Mouse (Mus musculus) ES-E14 (cell line): ENCODE measurements around the gene Adamts17. TPM values are rescaled to one million over a fixed set of nuclear protein-coding genes. Genes with fewer than 3 reads are reported as not detected.

Experiments
- DNase-seq: peaks from one replicate; pipeline ENCODE4 v3.0.0-alpha.2; 2013; ENCODE audit warnings: low read depth, low spot score
- H3K27ac ChIP-seq: 2 replicates; pipeline ENCODE4 v1.5.1; 2012; ENCODE audit warnings: low read depth, mild to moderate bottlenecking, low read length, moderate library complexity, mixed read lengths; ENCODE audit not compliant: poor library complexity, insufficient read depth, severe bottlenecking
- H3K36me3 ChIP-seq: 2 replicates; pipeline ENCODE4 v1.6.1; 2012; ENCODE audit warnings: mild to moderate bottlenecking, low read length, moderate library complexity, mixed read lengths; ENCODE audit not compliant: control insufficient read depth, poor library complexity, insufficient read depth, severe bottlenecking
- H3K4me1 ChIP-seq, 2 experiments: fragments of 150-350 bp in 1 of 2; sonication (generic) in 1 of 2; 2 replicates each; pipeline ENCODE4 v1.6.1; 2012; ENCODE audit warnings: low read length in 2 of 2, mild to moderate bottlenecking in 1 of 2, mixed read lengths in 1 of 2; ENCODE audit not compliant: control insufficient read depth in 2 of 2, insufficient read depth in 2 of 2, poor library complexity in 1 of 2
- H3K4me3 ChIP-seq, 2 experiments: fragments of 150-350 bp in 1 of 2; sonication (generic) in 1 of 2; 2 replicates each; pipeline ENCODE4 v1.5.1; 2012; ENCODE audit warnings: low read length in 2 of 2, low read depth in 1 of 2, mild to moderate bottlenecking in 1 of 2, mixed read lengths in 1 of 2; ENCODE audit not compliant: insufficient read depth in 1 of 2, poor library complexity in 1 of 2, severe bottlenecking in 1 of 2
- H3K9ac ChIP-seq: 2 replicates; pipeline ENCODE4 v1.6.1; 2012; ENCODE audit warnings: low read depth, mild to moderate bottlenecking, low read length, mixed read lengths; ENCODE audit not compliant: poor library complexity, insufficient read depth, severe bottlenecking
- H3K9me3 ChIP-seq: fragments of 150-350 bp; sonication (generic); 2 replicates; pipeline ENCODE4 v1.6.1; 2012; ENCODE audit warnings: low read depth, mild to moderate bottlenecking, low read length; ENCODE audit not compliant: control insufficient read depth, insufficient read depth
- CHD2 ChIP-seq: IDR thresholded peaks from 2 replicates; pipeline ENCODE4 v1.6.1; 2014; ENCODE audit warnings: mild to moderate bottlenecking, low read depth, low read length, inconsistent platforms
- HCFC1 ChIP-seq: IDR thresholded peaks from 2 replicates; pipeline ENCODE4 v1.6.1; 2012; ENCODE audit warnings: low read length, inconsistent platforms, borderline replicate concordance; ENCODE audit not compliant: insufficient read depth
- MAFK ChIP-seq: IDR thresholded peaks from 2 replicates; pipeline ENCODE4 v1.6.1; 2014; ENCODE audit warnings: mild to moderate bottlenecking, low read depth, low read length, inconsistent platforms; ENCODE audit not compliant: insufficient read depth
- ZC3H11A ChIP-seq: IDR thresholded peaks from 2 replicates; pipeline ENCODE4 v1.6.1; 2012; ENCODE audit warnings: low read depth, mild to moderate bottlenecking, inconsistent platforms, low read length, borderline replicate concordance
- ZNF384 ChIP-seq: IDR thresholded peaks from 2 replicates; pipeline ENCODE4 v1.6.1; 2012; ENCODE audit warnings: low read depth, low read length, inconsistent platforms
- in situ Hi-C, 2 experiments: fragments of 600-800 bp; cut with MboI; formaldehyde crosslinking; loops; one replicate each; pipeline ENCODE4 v1.15.1; 2025; ENCODE audit warnings: low sequenced_read_pairs in 2 of 2, inconsistent platforms in 1 of 2; ENCODE audit not compliant: unreplicated experiment in 2 of 2
- total RNA-seq: library from RNA; depleted of rRNA; stranded (reverse); fragments of 300-350 nt; gene quantifications from 2 replicates; pipeline ENCODE4 v1.2.3, GENCODE M21; 2012

The Adamts17 gene
- total RNA-seq, 1 experiment: 2.0 TPM

DNA sequence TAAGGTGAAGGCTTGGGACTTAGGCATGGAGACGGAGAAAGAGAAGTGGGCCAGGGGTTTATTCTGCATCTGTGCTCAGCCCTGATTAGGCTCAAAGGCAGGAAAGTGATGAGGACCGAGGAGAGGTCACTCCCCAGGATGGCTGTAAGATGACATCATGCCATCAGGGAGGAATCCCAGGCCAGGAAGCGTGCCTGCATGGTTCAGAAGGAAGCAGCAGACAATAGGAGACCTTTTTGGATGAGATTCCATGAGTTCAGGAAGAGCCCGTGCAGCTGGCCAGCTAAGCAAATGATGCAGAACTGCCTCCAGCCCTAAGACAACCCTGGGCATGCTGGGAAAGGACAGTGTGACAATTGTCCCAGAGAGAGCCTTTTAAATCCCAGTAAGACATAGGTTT, 93.7 kb downstream of the Adamts17 start:
- Histone ChIP-seq H3K4me3 (no peak overlapping the region), H3K36me3 (no peaks in the 10 kb centered on the region), H3K9me3 (no peaks in the 10 kb centered on the region), H3K27ac (no peak overlapping the region), H3K4me1 (no peaks in the 10 kb centered on the region), H3K9ac (no peak overlapping the region)
- in situ Hi-C loops: no loop called here
- TF ChIP-seq ZC3H11A: no peak
- no peak for TF ChIP-seq CHD2
- no peak for TF ChIP-seq ZNF384
- no peak for TF ChIP-seq MAFK
- TF ChIP-seq HCFC1: no peak
- no peak for DNase-seq

DNA sequence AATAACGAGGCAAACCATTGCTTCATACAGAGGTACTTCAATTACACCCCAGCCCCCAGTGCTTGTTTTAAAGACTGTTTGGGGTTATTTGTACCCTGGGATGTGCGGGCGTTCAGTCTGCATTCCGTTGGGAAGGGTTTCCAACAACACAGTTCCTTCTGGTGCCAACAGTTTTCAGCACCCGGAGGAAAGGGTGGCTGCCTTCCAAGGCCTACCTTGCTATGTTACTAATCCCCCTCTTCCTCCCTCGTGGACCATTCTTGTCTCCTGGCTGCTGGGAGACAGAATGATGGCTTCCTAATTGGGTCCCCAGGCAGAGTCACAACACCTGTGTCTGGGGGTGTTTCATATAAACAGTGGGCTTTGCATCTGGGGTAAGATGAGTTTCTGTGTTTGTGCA, 94.5 kb downstream of the Adamts17 start:
- no peaks in the 10 kb centered on the region for H3K36me3 ChIP-seq

DNA sequence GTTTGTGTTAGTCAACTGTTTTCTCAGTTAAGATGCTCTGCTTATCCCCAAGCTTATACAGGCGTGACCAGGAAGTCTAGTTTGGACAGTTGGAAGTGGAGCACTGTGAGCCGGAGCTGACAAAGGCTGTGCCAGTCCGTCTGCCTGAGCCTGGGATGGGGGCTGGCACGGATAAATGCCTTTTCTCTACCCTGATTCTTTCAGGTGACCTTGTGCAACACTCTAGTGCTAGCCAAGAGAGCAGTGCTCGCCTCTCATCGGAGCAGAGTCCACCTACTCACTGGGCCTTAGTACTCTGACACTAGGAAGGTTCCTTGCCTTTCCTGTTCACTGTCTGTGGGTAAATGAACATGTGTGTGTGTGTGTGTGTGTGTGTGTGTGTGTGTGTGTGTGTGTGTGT, 95.5 kb downstream of the Adamts17 start:
- H3K4me1 ChIP-seq: no peaks in the 10 kb centered on the region
- H3K27ac ChIP-seq: no peak overlapping the region
- no peak for DNase-seq
- H3K9me3 ChIP-seq: no peaks in the 10 kb centered on the region
- no peak overlapping the region for H3K4me3 ChIP-seq
- H3K9ac ChIP-seq: no peak overlapping the region
- no peak for TF ChIP-seq ZC3H11A
- no peak for TF ChIP-seq MAFK
- no peak for TF ChIP-seq ZNF384
- no peak for TF ChIP-seq HCFC1
- no peak for TF ChIP-seq CHD2
- in situ Hi-C loops: no loop called here
- no peaks in the 10 kb centered on the region for H3K36me3 ChIP-seq

More for the DNA sequence above, 94.5 kb downstream of the Adamts17 start:
- H3K9me3 ChIP-seq: no peaks in the 10 kb centered on the region
- no peaks in the 10 kb centered on the region for H3K4me1 ChIP-seq
- no peak for TF ChIP-seq ZNF384
- H3K9ac ChIP-seq: no peak overlapping the region
- no peak overlapping the region for H3K4me3 ChIP-seq
- DNase-seq: no peak
- H3K27ac ChIP-seq: no peak overlapping the region
- in situ Hi-C loops: no loop called here

DNA sequence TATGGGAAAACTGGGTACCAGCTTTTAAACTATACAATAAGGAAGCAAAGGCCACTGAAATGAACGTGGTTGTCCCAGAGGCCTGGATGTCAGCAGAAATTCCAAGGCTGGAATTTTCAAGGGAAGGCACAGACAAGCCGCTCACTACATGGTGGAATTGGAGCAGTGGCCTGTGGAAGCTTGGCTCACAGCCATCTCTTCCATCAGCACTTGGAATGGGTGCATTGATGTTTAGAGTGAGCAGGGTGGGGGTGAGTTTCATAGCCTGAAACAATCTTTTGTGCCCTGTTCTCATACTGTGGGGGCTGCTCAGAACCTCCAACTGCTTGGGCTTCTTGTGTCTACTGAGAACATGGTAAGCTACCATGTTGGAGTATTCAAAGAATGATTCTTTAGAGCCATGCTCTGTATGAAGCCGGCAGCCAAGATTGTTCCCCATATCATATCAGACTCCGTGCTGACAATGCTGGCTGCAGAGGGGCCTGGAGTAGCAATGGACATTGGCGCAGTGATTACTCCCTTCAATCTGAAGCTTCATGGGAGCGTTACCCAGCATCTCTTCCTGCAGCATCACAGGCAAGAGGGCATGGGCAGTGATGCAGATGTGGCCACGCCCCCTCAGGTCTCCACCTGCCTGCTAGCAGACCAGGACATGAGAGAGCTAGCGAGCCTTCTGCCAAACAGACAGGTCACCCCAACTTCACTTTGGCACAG, 96.7 kb downstream of the Adamts17 start:
- H3K27ac ChIP-seq: no peak overlapping the region
- no peak overlapping the region for H3K4me3 ChIP-seq
- no peak overlapping the region for H3K9ac ChIP-seq
- H3K4me1 ChIP-seq: no peaks in the 10 kb centered on the region
- in situ Hi-C loops: no loop called here
- TF ChIP-seq HCFC1 (no peak), ZC3H11A (no peak), CHD2 (no peak), MAFK (no peak), ZNF384 (no peak)
- no peaks in the 10 kb centered on the region for H3K9me3 ChIP-seq
- no peaks in the 10 kb centered on the region for H3K36me3 ChIP-seq
- no peak for DNase-seq

DNA sequence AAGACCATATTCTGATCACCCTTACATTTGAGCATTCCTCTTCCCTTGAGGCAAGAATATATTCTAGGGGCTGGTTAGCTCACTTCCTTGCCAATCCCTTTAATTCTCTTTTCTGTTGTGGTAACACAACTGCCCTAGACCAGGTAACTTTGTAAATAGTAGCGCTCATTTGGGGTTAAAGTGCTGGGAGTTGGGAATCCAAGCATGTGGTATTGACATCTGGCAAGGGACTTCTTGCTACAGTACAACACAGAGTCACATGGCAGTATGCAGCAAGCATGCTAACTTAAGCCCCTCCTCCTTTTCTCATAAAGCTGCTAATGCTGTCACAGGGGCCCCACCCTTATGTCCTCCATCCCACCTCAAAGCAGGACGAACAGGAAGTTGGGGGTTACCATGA, 97.4 kb downstream of the Adamts17 start:
- in situ Hi-C loops: no loop called here
- Histone ChIP-seq H3K4me3 (no peak overlapping the region), H3K27ac (no peak overlapping the region), H3K4me1 (no peaks in the 10 kb centered on the region), H3K36me3 (no peaks in the 10 kb centered on the region), H3K9ac (no peak overlapping the region), H3K9me3 (no peaks in the 10 kb centered on the region)
- TF ChIP-seq MAFK: no peak
- TF ChIP-seq ZNF384: no peak
- no peak for TF ChIP-seq CHD2
- no peak for TF ChIP-seq HCFC1
- no peak for DNase-seq
